22 mouse cellular contexts compared by ENCODE assay signal in genomic region chr14:18127385-18127784, GRCm38 (mm10).
"Had no signal": no experiment of that assay in that cellular context is flagged by ENCODE, and none has a peak within 500 bp of the region (broad histone marks: within the 10 kb centered on the region; RNA-seq: fewer than 3 reads in every experiment).

No protein-coding gene starts in this region.

- ATAC-seq: hindbrain, embryonic 16.5 days; hindbrain, postnatal 0 days; inflammation-experienced regulatory T-cells, adult 6 months; intestine, embryonic 15.5 days; intestine, embryonic 16.5 days; intestine, postnatal 0 days had no signal

- DNase-seq: heart, postnatal 10 days; heart, postnatal 14 days; heart, postnatal 36 days; heart, postnatal 4 days; kidney, adult 11 months; kidney, adult 18-20 months; kidney, adult 2 months; kidney, adult 8-10 months; kidney, adult 9 months; kidney, postnatal 10 days; kidney, postnatal 14 days; kidney, postnatal 25 days; kidney, postnatal 36 days; kidney, postnatal 4 days; layer of hippocampus, adult 9-11 months; layer of hippocampus, postnatal 36 days had no signal
